34 mouse cellular contexts compared by ENCODE assay signal in genomic region chr6:100676461-100676860, GRCm38 (mm10). TPM values are rescaled to one million over a fixed set of nuclear protein-coding genes. Genes with fewer than 3 reads are reported as not detected.
"Had no signal": no experiment of that assay in that cellular context is flagged by ENCODE, and none has a peak within 500 bp of the region (broad histone marks: within the 10 kb centered on the region; RNA-seq: fewer than 3 reads in every experiment).

No protein-coding gene starts in this region.

- H3K27me3 ChIP-seq: heart, embryonic 12.5 days; heart, embryonic 13.5 days; heart, embryonic 15.5 days; hindbrain, embryonic 12.5 days; intestine, embryonic 15.5 days had no signal

- H3K4me2 ChIP-seq: heart, embryonic 11.5 days; heart, embryonic 12.5 days; heart, embryonic 13.5 days; heart, embryonic 15.5 days; hindbrain, embryonic 12.5 days; hindbrain, embryonic 13.5 days; hindbrain, embryonic 14.5 days; hindbrain, embryonic 15.5 days; intestine, embryonic 15.5 days; kidney, embryonic 15.5 days had no signal

- H3K9ac ChIP-seq: heart, embryonic 12.5 days; heart, embryonic 13.5 days; heart, embryonic 15.5 days; hindbrain, embryonic 12.5 days; hindbrain, embryonic 13.5 days; hindbrain, embryonic 14.5 days; hindbrain, embryonic 15.5 days; intestine, embryonic 15.5 days; kidney, embryonic 15.5 days had no signal

- H3K4me3 ChIP-seq: heart, embryonic 12.5 days; heart, embryonic 13.5 days; heart, embryonic 15.5 days; hindbrain, embryonic 10.5 days; hindbrain, embryonic 12.5 days; hindbrain, embryonic 13.5 days; hindbrain, embryonic 15.5 days; intestine, embryonic 15.5 days; kidney, embryonic 15.5 days; layer of hippocampus, adult 2 months had no signal

- ATAC-seq: hindbrain, embryonic 16.5 days; hindbrain, postnatal 0 days; inflammation-experienced regulatory T-cells, adult 6 months; intestine, embryonic 15.5 days; intestine, embryonic 16.5 days; intestine, postnatal 0 days had no signal

- H3K36me3 ChIP-seq: heart, embryonic 12.5 days; heart, embryonic 13.5 days; heart, embryonic 15.5 days; hindbrain, embryonic 10.5 days; hindbrain, embryonic 12.5 days; hindbrain, embryonic 13.5 days; hindbrain, embryonic 15.5 days; intestine, embryonic 15.5 days; kidney, embryonic 15.5 days had no signal

- DNase-seq: heart, postnatal 10 days; heart, postnatal 14 days; heart, postnatal 4 days; kidney, adult 11 months; kidney, adult 18-20 months; kidney, adult 2 months; kidney, adult 8-10 months; kidney, adult 9 months; kidney, postnatal 10 days; kidney, postnatal 14 days; kidney, postnatal 25 days; kidney, postnatal 36 days; kidney, postnatal 4 days; layer of hippocampus, adult 9-11 months; layer of hippocampus, postnatal 36 days had no signal

- H3K27ac ChIP-seq: heart, embryonic 13.5 days; heart, embryonic 15.5 days; hindbrain, embryonic 10.5 days; hindbrain, embryonic 12.5 days; hindbrain, embryonic 13.5 days; hindbrain, embryonic 14.5 days; hindbrain, embryonic 15.5 days; hindbrain, postnatal 0 days; intestine, embryonic 15.5 days; kidney, embryonic 15.5 days; kidney, postnatal 0 days; layer of hippocampus, adult 2 months had no signal

- H3K9me3 ChIP-seq: heart, embryonic 12.5 days; heart, embryonic 15.5 days; hindbrain, embryonic 10.5 days; hindbrain, embryonic 12.5 days; hindbrain, embryonic 13.5 days; hindbrain, embryonic 15.5 days; intestine, embryonic 15.5 days; kidney, embryonic 15.5 days had no signal

RNA-seq across cellular contexts. Expression of gene Gxylt2, which starts 28.1 kb away (rescaled TPM):
- total RNA-seq: hematopoietic stem cell, adult 5-6 weeks had no signal
